Mouse (Mus musculus): ENCODE data around the gene Atf7. TPM values are rescaled to one million over a fixed set of nuclear protein-coding genes. Genes with fewer than 3 reads are reported as not detected.

Atf7 gene
- total RNA-seq, 2 experiments from 2014 or later: 24.5 to 29.6 TPM

DNA sequence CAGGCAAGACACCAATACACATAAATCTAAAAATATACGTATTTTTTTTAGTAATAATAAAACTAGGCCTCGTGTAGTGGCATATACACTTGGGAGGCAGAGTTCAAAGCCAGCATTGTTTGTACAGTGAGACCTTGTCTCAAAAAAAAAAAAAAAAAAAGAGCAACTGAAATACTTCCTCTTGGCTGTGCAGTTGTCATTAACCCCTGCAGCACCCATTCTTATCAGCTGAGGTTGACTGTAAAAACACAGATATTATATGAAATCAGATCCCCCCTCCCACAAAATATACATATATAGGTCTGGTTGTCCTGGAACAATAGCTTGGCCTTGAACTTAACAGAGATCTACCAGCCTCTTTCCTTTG is 118.8 kb downstream of the Atf7 start:
- no peak for DNase-seq (ENCODE audit: low spot score in 2 of 2)
- intact Hi-C loops (cut with DNase I): no loop called here

DNA sequence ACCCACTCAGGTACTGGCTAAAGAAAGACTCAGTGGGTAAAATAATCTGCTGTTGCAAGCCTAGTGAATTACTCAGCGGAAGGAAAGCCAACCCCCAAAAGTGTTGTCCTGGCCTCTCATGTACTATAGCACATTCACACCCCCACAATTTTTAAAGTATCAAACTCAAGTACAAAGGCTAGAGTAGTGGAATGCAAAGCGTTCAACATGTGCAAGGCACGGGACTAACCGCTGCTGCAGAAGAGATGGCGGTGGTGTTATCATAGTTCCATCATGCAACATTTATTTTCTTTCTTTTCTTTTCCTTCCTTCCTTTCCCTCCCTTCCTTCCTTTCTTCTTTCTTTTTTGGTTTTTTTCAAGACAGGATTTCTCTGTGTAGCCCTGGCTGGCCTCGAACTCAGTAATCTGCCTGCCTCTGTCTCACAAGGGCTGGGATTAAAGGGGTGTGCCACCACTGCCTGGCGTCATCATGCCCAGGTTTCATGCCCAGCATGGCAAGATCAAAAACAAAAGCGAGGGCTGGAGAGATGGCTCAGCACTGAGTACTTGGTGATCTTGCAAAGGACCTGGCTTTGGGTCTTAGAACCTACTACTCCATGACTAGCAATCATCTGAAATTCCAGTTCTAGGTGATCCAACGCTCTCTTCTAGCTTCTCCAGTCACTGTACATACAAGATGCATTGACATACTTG is 119.3 kb downstream of the Atf7 start:
- intact Hi-C loops (cut with DNase I): no loop called here
- no peak for DNase-seq (ENCODE audit: low spot score in 2 of 2)

- DNase-seq (ENCODE audit: low spot score in 2 of 2): no peak
- intact Hi-C loops (cut with DNase I): no loop called here
Observed at GRCm38 (mm10) chr15:102505073-102505769, 120.0 kb downstream of the Atf7 start.

- intact Hi-C loops (cut with DNase I): no loop called here
- no peak for DNase-seq (ENCODE audit: low spot score in 2 of 2)
Observed at GRCm38 (mm10) chr15:102503924-102504782, 121.1 kb downstream of the Atf7 start.

DNA sequence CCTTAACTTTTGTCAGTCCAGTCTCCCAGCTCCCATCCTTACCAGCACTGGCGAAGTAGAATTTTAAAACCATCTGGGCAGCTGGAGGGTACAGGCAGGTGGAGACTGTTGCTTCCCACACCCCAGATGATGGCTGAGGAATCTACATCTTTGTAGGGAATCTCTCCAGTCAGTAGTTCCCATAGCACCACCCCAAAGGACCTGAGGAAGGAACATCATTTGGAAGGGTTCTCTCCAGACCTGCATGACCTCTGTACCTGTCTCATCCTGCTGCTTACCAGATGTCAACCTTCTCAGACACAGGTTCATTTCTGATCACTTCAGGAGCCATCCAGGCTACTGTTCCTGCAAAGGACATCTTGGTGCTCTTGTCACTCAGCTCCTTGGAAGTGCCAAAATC is 121.8 kb downstream of the Atf7 start, which contains the start of gene Gm10337:
TSS of gene Gm10337 (plus strand) at position 276 of the 400 bp plus-strand sequence.
- intact Hi-C loops (cut with DNase I): no loop called here
- DNase-seq (ENCODE audit: low spot score in 2 of 2): no peak

GRCm38 (mm10) chr15:102502254-102502840 is 122.9 kb downstream of the Atf7 start:
- DNase-seq (ENCODE audit: low spot score in 2 of 2): no peak
- intact Hi-C loops (cut with DNase I): no loop called here

GRCm38 (mm10) chr15:102501084-102501814 is 124.0 kb downstream of the Atf7 start:
- no peak for DNase-seq (ENCODE audit: low spot score in 2 of 2)

GRCm38 (mm10) chr15:102500479-102500878 is 124.8 kb downstream of the Atf7 start:
- intact Hi-C loops (cut with DNase I): no loop called here
- DNase-seq (ENCODE audit: low spot score in 2 of 2): no peak

More at GRCm38 (mm10) chr15:102501084-102501814, 124.0 kb downstream of the Atf7 start:
- intact Hi-C loops (cut with DNase I): no loop called here

- intact Hi-C loops (cut with DNase I): no loop called here
- no peak for DNase-seq (ENCODE audit: low spot score in 2 of 2)
Observed at GRCm38 (mm10) chr15:102499851-102500250, 125.4 kb downstream of the Atf7 start.

GRCm38 (mm10) chr15:102499370-102499769 is 125.9 kb downstream of the Atf7 start:
- intact Hi-C loops (cut with DNase I): no loop called here
- DNase-seq (ENCODE audit: low spot score in 2 of 2): no peak

DNA sequence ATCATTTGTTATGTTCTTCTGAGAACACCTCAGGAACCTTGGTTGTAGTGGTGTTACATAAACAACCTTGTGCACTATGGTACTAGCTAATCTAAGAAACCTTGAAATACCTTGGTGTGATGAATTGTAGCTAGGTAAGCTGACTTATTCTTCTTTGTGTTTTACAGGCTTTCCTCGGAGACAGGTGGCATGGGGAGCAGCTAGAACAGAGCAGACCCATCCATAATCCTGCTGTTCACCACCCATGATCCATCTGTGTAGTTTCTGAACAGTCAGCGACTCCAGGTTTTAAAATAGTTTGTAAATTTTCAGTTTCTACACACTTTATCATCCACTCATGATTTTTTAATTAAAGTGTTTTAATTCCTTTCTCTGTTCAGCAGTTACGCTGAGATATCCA is 126.9 kb downstream of the Atf7 start:
- no peak for DNase-seq (ENCODE audit: low spot score in 2 of 2)
- intact Hi-C loops (cut with DNase I): no loop called here

DNA sequence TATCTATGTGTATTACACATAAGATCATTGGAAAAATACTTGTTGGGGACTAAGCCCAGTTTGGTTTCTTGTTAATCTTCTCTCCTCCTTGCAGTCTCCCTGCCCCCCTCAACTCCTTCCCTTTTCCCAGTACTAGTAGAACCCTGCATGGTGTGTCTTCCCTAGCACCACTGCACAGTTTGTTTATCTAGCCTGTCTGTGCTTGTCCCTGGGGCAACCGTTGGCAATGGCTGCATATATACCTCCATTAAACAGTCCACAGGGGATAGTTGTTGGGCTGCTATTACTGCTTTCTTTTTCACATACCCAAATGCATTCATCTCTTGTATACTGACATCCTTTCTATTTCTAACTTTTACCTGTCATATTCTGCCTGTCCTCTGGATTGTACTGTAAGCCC is 137.6 kb downstream of the Atf7 start:
- intact Hi-C loops (cut with DNase I): no loop called here
- no peak for DNase-seq (ENCODE audit: low spot score in 2 of 2)

- DNase-seq (ENCODE audit: low spot score in 2 of 2): no peak
- intact Hi-C loops (cut with DNase I): no loop called here
Observed at GRCm38 (mm10) chr15:102485853-102486252, 139.4 kb downstream of the Atf7 start.

GRCm38 (mm10) chr15:102483136-102483535 is 142.1 kb downstream of the Atf7 start:
- intact Hi-C loops (cut with DNase I): no loop called here

More at GRCm38 (mm10) chr15:102483136-102483535, 142.1 kb downstream of the Atf7 start:
- no peak for DNase-seq (ENCODE audit: low spot score in 2 of 2)

Small RNA genes lying within 50 kb of the gene (microRNA-seq; reads per million reads assigned to microRNA genes)
- gene Mir688: 0 reads per million in 2 experiments

Other genes starting within 250 kb of the Atf7 start
- gene Sp1, start 219.3 kb downstream of the Atf7 start, total RNA-seq (2021): 10 to 100 TPM; 23.2 to 24.5 TPM
- under 1 TPM; 0.51 to 0.75 TPM for gene Amhr2, start 180.1 kb downstream of the Atf7 start, total RNA-seq (2021)
- 10 to 100 TPM; 22.3 to 24.8 TPM for gene Prr13, start 166.4 kb downstream of the Atf7 start, total RNA-seq (2021)
- gene Pcbp2, start 154.9 kb downstream of the Atf7 start, total RNA-seq (2021): 100 to 1,000 TPM; 436 to 453 TPM
- gene Gm10337, start 121.7 kb downstream of the Atf7 start, total RNA-seq (2021): not detected
- gene Map3k12, start 108.4 kb downstream of the Atf7 start, total RNA-seq (2021): 10 to 100 TPM; 93.7 to 94.0 TPM
- 10 to 100 TPM; 32.4 to 34.2 TPM for gene Tarbp2, start 107.3 kb downstream of the Atf7 start, total RNA-seq (2021)
- gene Npff, start 100.5 kb downstream of the Atf7 start, total RNA-seq (2021): 1 to 10 TPM; 1.6 to 3.7 TPM
- gene Gm28047, start 397 bp downstream of the Atf7 start, total RNA-seq (2021): 1 to 10 TPM in 1 of 2 experiments, not detected in 1; 1.4 TPM
- gene Atp5g2, start 46.9 kb upstream of the Atf7 start, total RNA-seq (2021): 10 to 100 TPM; 13.4 to 14.4 TPM
- 10 to 100 TPM; 56.9 to 58.4 TPM for gene Calcoco1, start 96.7 kb upstream of the Atf7 start, total RNA-seq (2021)

Measured in left cerebral cortex, postnatal 14 days (tissue).